Comparison of ENCODE assay signal across 8 mouse cellular contexts in genomic region chr17:66221256-66221655, GRCm38 (mm10).
DNase-seq lines count a peak whose midpoint lies in the region; ATAC-seq lines count a peak whose summit lies in the region.

No protein-coding gene starts in this region.

- ATAC-seq in CD4-positive, CD25-positive, alpha-beta regulatory T cell, adult 4 months = no peak
- peak; percentile 71 to 76 for ATAC-seq in hematopoietic stem cell, adult 5-6 weeks (replicated peaks in 1 of 2; ENCODE audit: insufficient read depth in 1 of 2, low FRiP score in 2 of 2, low TSS enrichment in 1 of 2, low read depth in 1 of 2, poor library complexity in 2 of 2, severe bottlenecking in 2 of 2)

- DNase-seq in CD4-positive, CD25-positive, alpha-beta regulatory T cell, adult 2 months (ENCODE audit: low read depth, low spot score) = peak; percentile 69
- DNase-seq in adrenal gland, postnatal 36 days = peak; percentile 61 to 72
- DNase-seq in embryo, embryonic 9.5 days (ENCODE audit: extremely low spot score) = peak; percentile 77
- peak; percentile 60 to 84 for DNase-seq in layer of hippocampus, adult 18-20 months (ENCODE audit: low spot score in 2 of 2)
- peak; percentile 76 for DNase-seq in lung, postnatal 14 days
- DNase-seq in right cerebral cortex, adult 2 months (ENCODE audit: low spot score in 2 of 2) = peak; percentile 75 to 84
